Mouse (Mus musculus) B cell, adult (primary cell): Measurements from ENCODE around the gene Mettl18. TPM values are rescaled to one million over a fixed set of nuclear protein-coding genes. Genes with fewer than 3 reads are reported as not detected.

Experiments used
- total RNA-seq: library from RNA; stranded (reverse); gene quantifications from 4 replicates; pipeline ENCODE4 v1.2.4, GENCODE M21; 2023; ENCODE audit not compliant: inconsistent age

The Mettl18 gene
- total RNA-seq = 4.4 to 6.9 TPM (median 5.7 TPM) in 4 replicates

DNA sequence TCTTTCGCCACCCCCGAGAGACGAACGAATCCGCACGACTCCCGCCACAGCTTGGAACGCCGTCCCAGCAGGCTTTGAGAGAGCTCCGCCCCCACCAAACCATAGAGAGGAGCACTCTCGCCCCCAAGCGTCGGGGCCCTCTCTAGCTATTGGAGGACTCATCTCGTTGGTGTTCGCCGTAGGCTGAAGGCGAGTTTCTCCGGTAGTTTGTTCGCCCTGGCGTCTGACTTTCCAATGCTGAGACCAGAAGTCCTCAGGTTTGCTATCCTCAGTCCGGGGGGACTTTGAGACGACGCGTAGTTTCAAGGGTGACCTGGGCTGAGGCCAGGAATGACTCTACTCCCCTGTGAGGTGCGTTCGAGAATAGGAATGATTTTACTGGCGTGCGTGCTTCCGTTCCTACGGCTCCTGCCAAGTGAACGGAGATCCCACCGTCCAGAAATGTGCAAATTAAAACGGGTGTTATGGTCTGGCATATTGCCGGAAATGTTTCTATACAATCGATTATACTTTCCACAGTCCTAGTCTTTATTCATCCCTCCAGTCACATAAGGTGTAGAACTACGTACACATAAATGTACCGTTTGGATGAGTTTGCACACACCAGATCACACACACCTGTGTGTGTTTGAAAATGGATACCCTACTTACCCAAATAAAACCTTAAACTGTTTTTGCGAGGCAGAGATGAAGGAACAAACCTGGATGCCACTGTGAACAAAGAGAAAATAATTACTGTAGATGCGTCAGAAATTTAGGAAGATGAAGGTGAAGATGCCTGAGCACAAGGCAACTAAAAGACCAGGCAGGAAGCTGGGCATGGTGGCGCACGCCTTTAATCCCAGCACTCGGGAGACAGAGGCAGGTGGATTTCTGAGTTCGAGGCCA is at the start of gene Mettl18, which contains the start of gene BC055324:
Mettl18 (plus strand) TSS at position 169 of the 888 bp plus-strand sequence.
BC055324 (minus strand) TSS at position 76 of the 888 bp plus-strand sequence.

Other genes starting within 250 kb of the Mettl18 start
- gene Kifap3, start 215.3 kb upstream of the Mettl18 start, total RNA-seq = 2.7 to 3.3 TPM (median 3.0 TPM) in 4 replicates
- gene Scyl3, start 65.8 kb upstream of the Mettl18 start, total RNA-seq = 34.2 to 38.3 TPM (median 35.1 TPM) in 4 replicates
- 6.3 to 9.9 TPM (median 6.7 TPM) in 4 replicates for gene BC055324, start 93 bp upstream of the Mettl18 start, total RNA-seq
- gene Sele, start 53.3 kb downstream of the Mettl18 start, total RNA-seq = not detected in 4 replicates
- 536 to 644 TPM (median 601 TPM) in 4 replicates for gene Sell, start 67.1 kb downstream of the Mettl18 start, total RNA-seq
- gene Selp, start 120.4 kb downstream of the Mettl18 start, total RNA-seq = 1.2 to 1.8 TPM (median 1.6 TPM) in 4 replicates
- 0.48 to 1.0 TPM (median 0.67 TPM) in 4 replicates for gene F5, start 156.9 kb downstream of the Mettl18 start, total RNA-seq